Mouse (Mus musculus): ENCODE data around the gene Snx29. TPM values are rescaled to one million over a fixed set of nuclear protein-coding genes. Genes with fewer than 3 reads are reported as not detected.
A peak's percentile ranks its signal among the peaks of the same experiment; 100 is the strongest.

Gene Snx29
- total RNA-seq, 1 experiment, result 9.6 TPM

- H3K9me3 ChIP-seq (ENCODE audit: control insufficient read depth, insufficient read depth, low read depth, low read length), result no peaks in the 10 kb centered on the region
Measured at GRCm38 (mm10) chr16:11454871-11455270, 132.2 kb downstream of the Snx29 start.

GRCm38 (mm10) chr16:11455545-11456140 is 132.9 kb downstream of the Snx29 start:
- TF ChIP-seq ZNF384 (IDR thresholded peaks at IDR 0.05; ENCODE audit: low read depth, low read length) (no peak), HCFC1 (IDR thresholded peaks at IDR 0.05; ENCODE audit: borderline replicate concordance, insufficient read depth, low read length) (no peak), CHD2 (IDR thresholded peaks at IDR 0.05; ENCODE audit: low read depth, low read length) (no peak), MAFK (IDR thresholded peaks at IDR 0.05; ENCODE audit: insufficient read depth, low read depth, low read length) (no peak), ZC3H11A (IDR thresholded peaks at IDR 0.05; ENCODE audit: borderline replicate concordance, low read depth, low read length) (no peak)
- H3K9ac ChIP-seq (ENCODE audit: insufficient read depth, low read depth, low read length, poor library complexity, severe bottlenecking), result no peak overlapping the region
- peaks cover 6% of the 10 kb centered on the region; the same call in 1 of the 2 replicates for H3K36me3 ChIP-seq (ENCODE audit: control insufficient read depth, insufficient read depth, low read length, poor library complexity, severe bottlenecking)
- H3K27ac ChIP-seq (ENCODE audit: insufficient read depth, low read depth, low read length, poor library complexity, severe bottlenecking), result no peak overlapping the region
- DNase-seq (ENCODE audit: low read depth, low spot score), result no peak
- in situ Hi-C loops (cut with MboI; ENCODE audit: low sequenced_read_pairs in 2 of 2, unreplicated experiment in 2 of 2), result no loop called here
- no peak overlapping the region for H3K4me3 ChIP-seq (ENCODE audit: insufficient read depth in 1 of 2, low read depth in 1 of 2, low read length in 2 of 2, poor library complexity in 1 of 2, severe bottlenecking in 1 of 2)
- no peaks in the 10 kb centered on the region for H3K9me3 ChIP-seq (ENCODE audit: control insufficient read depth, insufficient read depth, low read depth, low read length)
- peaks cover 0 to 4% of the 10 kb centered on the region in 2 experiments; a peak in 2 of 4 replicates for H3K4me1 ChIP-seq (ENCODE audit: control insufficient read depth in 2 of 2, insufficient read depth in 2 of 2, low read length in 2 of 2, poor library complexity in 1 of 2)

More at GRCm38 (mm10) chr16:11454871-11455270, 132.2 kb downstream of the Snx29 start:
- H3K4me3 ChIP-seq (ENCODE audit: insufficient read depth in 1 of 2, low read depth in 1 of 2, low read length in 2 of 2, poor library complexity in 1 of 2, severe bottlenecking in 1 of 2), result no peak overlapping the region
- peaks cover 0 to 6% of the 10 kb centered on the region in 2 experiments; a peak in 2 of 4 replicates for H3K4me1 ChIP-seq (ENCODE audit: control insufficient read depth in 2 of 2, insufficient read depth in 2 of 2, low read length in 2 of 2, poor library complexity in 1 of 2)
- H3K9ac ChIP-seq (ENCODE audit: insufficient read depth, low read depth, low read length, poor library complexity, severe bottlenecking), result no peak overlapping the region
- TF ChIP-seq ZC3H11A (IDR thresholded peaks at IDR 0.05; ENCODE audit: borderline replicate concordance, low read depth, low read length) (no peak), ZNF384 (IDR thresholded peaks at IDR 0.05; ENCODE audit: low read depth, low read length) (no peak), CHD2 (IDR thresholded peaks at IDR 0.05; ENCODE audit: low read depth, low read length) (no peak), MAFK (IDR thresholded peaks at IDR 0.05; ENCODE audit: insufficient read depth, low read depth, low read length) (no peak), HCFC1 (IDR thresholded peaks at IDR 0.05; ENCODE audit: borderline replicate concordance, insufficient read depth, low read length) (no peak)
- in situ Hi-C loops (cut with MboI; ENCODE audit: low sequenced_read_pairs in 2 of 2, unreplicated experiment in 2 of 2), result no loop called here
- peaks cover 6% of the 10 kb centered on the region; the same call in 1 of the 2 replicates for H3K36me3 ChIP-seq (ENCODE audit: control insufficient read depth, insufficient read depth, low read length, poor library complexity, severe bottlenecking)
- H3K27ac ChIP-seq (ENCODE audit: insufficient read depth, low read depth, low read length, poor library complexity, severe bottlenecking), result no peak overlapping the region
- no peak for DNase-seq (ENCODE audit: low read depth, low spot score)

GRCm38 (mm10) chr16:11456141-11456645 is 133.5 kb downstream of the Snx29 start:
- DNase-seq (ENCODE audit: low read depth, low spot score), result no peak
- 0 out of 2 replicates have a peak overlapping the region, but pooled peaks have one; percentile 39 for H3K27ac ChIP-seq (ENCODE audit: insufficient read depth, low read depth, low read length, poor library complexity, severe bottlenecking)
- peaks cover 0 to 4% of the 10 kb centered on the region in 2 experiments; a peak in 2 of 4 replicates for H3K4me1 ChIP-seq (ENCODE audit: control insufficient read depth in 2 of 2, insufficient read depth in 2 of 2, low read length in 2 of 2, poor library complexity in 1 of 2)
- TF ChIP-seq HCFC1 (IDR thresholded peaks at IDR 0.05; ENCODE audit: borderline replicate concordance, insufficient read depth, low read length) (no peak), MAFK (IDR thresholded peaks at IDR 0.05; ENCODE audit: insufficient read depth, low read depth, low read length) (peak; percentile 94)
- H3K9me3 ChIP-seq (ENCODE audit: control insufficient read depth, insufficient read depth, low read depth, low read length), result no peaks in the 10 kb centered on the region
- H3K36me3 ChIP-seq (ENCODE audit: control insufficient read depth, insufficient read depth, low read length, poor library complexity, severe bottlenecking), result peaks cover 6% of the 10 kb centered on the region; the same call in 1 of the 2 replicates
- H3K9ac ChIP-seq (ENCODE audit: insufficient read depth, low read depth, low read length, poor library complexity, severe bottlenecking), result no peak overlapping the region
- in situ Hi-C loops (cut with MboI; ENCODE audit: low sequenced_read_pairs in 2 of 2, unreplicated experiment in 2 of 2), result no loop called here
- no peak overlapping the region for H3K4me3 ChIP-seq (ENCODE audit: insufficient read depth in 1 of 2, low read depth in 1 of 2, low read length in 2 of 2, poor library complexity in 1 of 2, severe bottlenecking in 1 of 2)

- H3K9ac ChIP-seq (ENCODE audit: insufficient read depth, low read depth, low read length, poor library complexity, severe bottlenecking), result no peak overlapping the region
- DNase-seq (ENCODE audit: low read depth, low spot score), result no peak
- H3K9me3 ChIP-seq (ENCODE audit: control insufficient read depth, insufficient read depth, low read depth, low read length), result no peaks in the 10 kb centered on the region
- peaks cover 0 to 4% of the 10 kb centered on the region in 2 experiments; a peak in 2 of 4 replicates for H3K4me1 ChIP-seq (ENCODE audit: control insufficient read depth in 2 of 2, insufficient read depth in 2 of 2, low read length in 2 of 2, poor library complexity in 1 of 2)
- in situ Hi-C loops (cut with MboI; ENCODE audit: low sequenced_read_pairs in 2 of 2, unreplicated experiment in 2 of 2), result no loop called here
- H3K4me3 ChIP-seq (ENCODE audit: insufficient read depth in 1 of 2, low read depth in 1 of 2, low read length in 2 of 2, poor library complexity in 1 of 2, severe bottlenecking in 1 of 2), result no peak overlapping the region
- peaks cover 6% of the 10 kb centered on the region; the same call in 1 of the 2 replicates for H3K36me3 ChIP-seq (ENCODE audit: control insufficient read depth, insufficient read depth, low read length, poor library complexity, severe bottlenecking)
- H3K27ac ChIP-seq (ENCODE audit: insufficient read depth, low read depth, low read length, poor library complexity, severe bottlenecking), result no peak overlapping the region
- TF ChIP-seq ZC3H11A (IDR thresholded peaks at IDR 0.05; ENCODE audit: borderline replicate concordance, low read depth, low read length) (no peak), MAFK (IDR thresholded peaks at IDR 0.05; ENCODE audit: insufficient read depth, low read depth, low read length) (no peak), CHD2 (IDR thresholded peaks at IDR 0.05; ENCODE audit: low read depth, low read length) (no peak), ZNF384 (IDR thresholded peaks at IDR 0.05; ENCODE audit: low read depth, low read length) (no peak), HCFC1 (IDR thresholded peaks at IDR 0.05; ENCODE audit: borderline replicate concordance, insufficient read depth, low read length) (no peak)
Measured at GRCm38 (mm10) chr16:11457136-11457535, 134.4 kb downstream of the Snx29 start.
